Mouse (Mus musculus) urinary bladder, postnatal 14 days (tissue): Measurements from ENCODE around the gene 0610030E20Rik.

ENCODE experiments used
- DNase-seq: peaks from one replicate; pipeline ENCODE4 v3.0.0; 2021; ENCODE audit warnings: low spot score

The 0610030E20Rik gene

GRCm38 (mm10) chr6:72347166-72347941 lies at the start of gene 0610030E20Rik:
TSS of gene 0610030E20Rik (plus strand) at chr6:72347317.
- DNase-seq = peak; percentile 76

GRCm38 (mm10) chr6:72297825-72298224 lies 49.3 kb upstream of the 0610030E20Rik start:
- DNase-seq = no peak

GRCm38 (mm10) chr6:72302349-72302925 lies 44.7 kb upstream of the 0610030E20Rik start:
- no peak for DNase-seq

GRCm38 (mm10) chr6:72303510-72303909 lies 43.6 kb upstream of the 0610030E20Rik start:
- DNase-seq = no peak

- DNase-seq = no peak
Measured at GRCm38 (mm10) chr6:72312198-72312597, 34.9 kb upstream of the 0610030E20Rik start.

- no peak for DNase-seq
Measured at GRCm38 (mm10) chr6:72313124-72313867, 33.8 kb upstream of the 0610030E20Rik start.

- no peak for DNase-seq
Measured at GRCm38 (mm10) chr6:72315384-72315783, 31.7 kb upstream of the 0610030E20Rik start.

- peak; percentile 42 for DNase-seq
Measured at GRCm38 (mm10) chr6:72316044-72316443, 31.1 kb upstream of the 0610030E20Rik start.

GRCm38 (mm10) chr6:72318440-72318839 lies 28.7 kb upstream of the 0610030E20Rik start:
- DNase-seq = no peak

GRCm38 (mm10) chr6:72319019-72319418 lies 28.1 kb upstream of the 0610030E20Rik start:
- peak; percentile 57 for DNase-seq

- no peak for DNase-seq
Measured at GRCm38 (mm10) chr6:72322936-72323335, 24.2 kb upstream of the 0610030E20Rik start.

GRCm38 (mm10) chr6:72323786-72324508 lies 23.2 kb upstream of the 0610030E20Rik start:
- DNase-seq = no peak

- peak; percentile 62 for DNase-seq
Measured at GRCm38 (mm10) chr6:72326274-72326673, 20.8 kb upstream of the 0610030E20Rik start.

GRCm38 (mm10) chr6:72329019-72329418 lies 18.1 kb upstream of the 0610030E20Rik start:
- no peak for DNase-seq

- DNase-seq = no peak
Measured at GRCm38 (mm10) chr6:72330133-72330532, 17.0 kb upstream of the 0610030E20Rik start.

- DNase-seq = no peak
Measured at GRCm38 (mm10) chr6:72333111-72333510, 14.0 kb upstream of the 0610030E20Rik start.

- DNase-seq = no peak
Measured at GRCm38 (mm10) chr6:72340481-72340880, 6.6 kb upstream of the 0610030E20Rik start.

- no peak for DNase-seq
Measured at GRCm38 (mm10) chr6:72344396-72345073, 2.6 kb upstream of the 0610030E20Rik start.

- DNase-seq = peak; percentile 93
Measured at GRCm38 (mm10) chr6:72345074-72345567, 2.0 kb upstream of the 0610030E20Rik start, which contains the start of gene Usp39. TSS of gene Usp39 (minus strand) at chr6:72345184.

- DNase-seq = no peak
Measured at GRCm38 (mm10) chr6:72345633-72346032, 1.5 kb upstream of the 0610030E20Rik start.

GRCm38 (mm10) chr6:72346261-72346660 lies 856 bp upstream of the 0610030E20Rik start:
- no peak for DNase-seq
